Mouse (Mus musculus): ENCODE data around the gene Tnpo2.

Gene Tnpo2

DNA sequence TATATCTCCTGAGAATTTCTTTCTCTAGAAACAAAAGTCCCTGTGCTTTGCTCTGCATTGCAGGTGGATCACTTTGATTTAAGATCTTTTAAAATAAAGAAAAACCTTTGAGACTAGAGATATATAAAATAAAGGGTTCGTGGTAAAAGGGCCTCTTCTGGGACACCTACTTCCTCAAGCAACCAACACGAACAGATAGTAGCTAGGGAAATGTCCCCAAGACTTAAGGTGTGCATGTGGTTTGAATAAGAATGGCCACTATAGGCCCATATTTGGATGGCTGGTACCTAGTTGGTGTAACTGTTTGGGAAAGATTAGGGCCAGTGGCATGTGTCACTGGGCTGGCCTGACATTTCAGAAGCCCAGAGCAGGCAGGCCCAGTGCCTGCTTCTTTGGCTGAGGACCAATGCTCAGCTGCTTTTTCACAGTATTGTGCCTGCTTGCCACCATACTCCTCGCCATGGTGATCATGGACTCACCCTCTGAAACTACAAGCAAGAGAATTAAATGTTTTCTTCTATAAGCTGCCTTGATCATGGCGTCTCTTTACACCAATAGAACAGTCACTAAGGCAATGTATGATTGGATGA, 63.5 kb downstream of the Tnpo2 start:
- DNase-seq (ENCODE audit: low spot score in 2 of 2): no peak

All from spleen, postnatal 36 days (tissue).